8 mouse cellular contexts compared by ENCODE assay signal in genomic region chr11:104158260-104158907, GRCm38 (mm10). TPM values are rescaled to one million over a fixed set of nuclear protein-coding genes. Genes with fewer than 3 reads are reported as not detected.
DNase-seq lines count a peak whose midpoint lies in the region; ATAC-seq lines count a peak whose summit lies in the region.

No protein-coding gene starts in this region.

- peak overlapping the region; percentile 35 for H3K4me3 ChIP-seq in kidney, embryonic 16.5 days (ENCODE audit: low read length)
- peak overlapping the region; percentile 53 for H3K4me3 ChIP-seq in embryonic facial prominence, embryonic 10.5 days
- peak overlapping the region; percentile 31 for H3K4me3 ChIP-seq in hindbrain, embryonic 11.5 days (ENCODE audit: low read depth, low read length)
- H3K4me3 ChIP-seq in midbrain, embryonic 15.5 days: peak overlapping the region; percentile 43

- DNase-seq in kidney, adult 9 months: no peak
- DNase-seq in embryonic facial prominence, embryonic 10.5 days (ENCODE audit: low spot score): no peak
- no peak for DNase-seq in hindbrain, embryonic 11.5 days (ENCODE audit: low spot score)
- DNase-seq in ovary, postnatal 14 days (ENCODE audit: low spot score): no peak
- DNase-seq in c-Kit-positive CD71-positive TER-119-positive erythroid progenitor cells, embryonic 14.5 days (ENCODE audit: low spot score): no peak
- no peak for DNase-seq in spleen, postnatal 4 days (ENCODE audit: low spot score in 2 of 2)

- no peaks in the 10 kb centered on the region for H3K36me3 ChIP-seq in kidney, embryonic 16.5 days (ENCODE audit: insufficient read depth, low read length)
- H3K36me3 ChIP-seq in embryonic facial prominence, embryonic 10.5 days (replicated peaks): no peaks in the 10 kb centered on the region
- H3K36me3 ChIP-seq in hindbrain, embryonic 11.5 days (ENCODE audit: control insufficient read depth, insufficient read depth, low read length): no peaks in the 10 kb centered on the region
- H3K36me3 ChIP-seq in midbrain, embryonic 15.5 days (replicated peaks): no peaks in the 10 kb centered on the region

- WGBS in kidney, embryonic 16.5 days: 5% methylated on average over 17 of the region's 17 CpGs
- 8% methylated on average over 17 of the region's 17 CpGs for WGBS in embryonic facial prominence, embryonic 10.5 days
- 7% methylated on average over 17 of the region's 17 CpGs for WGBS in hindbrain, embryonic 11.5 days
- WGBS in midbrain, embryonic 15.5 days: 6% methylated on average over 17 of the region's 17 CpGs

- peaks cover 5% of the 10 kb centered on the region for H3K4me1 ChIP-seq in kidney, embryonic 16.5 days (ENCODE audit: insufficient read depth, low read length)
- H3K4me1 ChIP-seq in embryonic facial prominence, embryonic 10.5 days: peaks cover 31% of the 10 kb centered on the region
- H3K4me1 ChIP-seq in hindbrain, embryonic 11.5 days (replicated peaks; ENCODE audit: control insufficient read depth, insufficient read depth, low read length): peaks cover 8% of the 10 kb centered on the region; the same call in 1 of the 2 replicates
- peaks cover 23% of the 10 kb centered on the region for H3K4me1 ChIP-seq in midbrain, embryonic 15.5 days

- ATAC-seq in kidney, embryonic 16.5 days (ENCODE audit: low FRiP score, low TSS enrichment): no peak
- peak; percentile 69 for ATAC-seq in hindbrain, embryonic 11.5 days (ENCODE audit: low FRiP score)
- peak; percentile 54 for ATAC-seq in midbrain, embryonic 15.5 days (replicated peaks)

- H3K4me2 ChIP-seq in kidney, embryonic 16.5 days (replicated peaks; ENCODE audit: low read depth, low read length): peak overlapping the region; percentile 56
- peak overlapping the region; percentile 75 for H3K4me2 ChIP-seq in hindbrain, embryonic 11.5 days (replicated peaks; ENCODE audit: low read depth, low read length)
- H3K4me2 ChIP-seq in midbrain, embryonic 15.5 days: peak overlapping the region; percentile 84

- H3K9ac ChIP-seq in kidney, embryonic 16.5 days (replicated peaks; ENCODE audit: low read length): no peak overlapping the region
- H3K9ac ChIP-seq in hindbrain, embryonic 11.5 days (ENCODE audit: low read depth, low read length): peak overlapping the region; percentile 55
- H3K9ac ChIP-seq in midbrain, embryonic 15.5 days: peak overlapping the region; percentile 41

- H3K27ac ChIP-seq in kidney, embryonic 16.5 days (ENCODE audit: low read length): no peak overlapping the region
- peak overlapping the region; percentile 71 for H3K27ac ChIP-seq in embryonic facial prominence, embryonic 10.5 days (replicated peaks)
- no peak overlapping the region for H3K27ac ChIP-seq in hindbrain, embryonic 11.5 days (ENCODE audit: low read depth, low read length)
- peak overlapping the region; percentile 94 for H3K27ac ChIP-seq in midbrain, embryonic 15.5 days

- peaks cover 9% of the 10 kb centered on the region for H3K27me3 ChIP-seq in kidney, embryonic 16.5 days (ENCODE audit: insufficient read depth, low read length)
- peaks cover 48% of the 10 kb centered on the region for H3K27me3 ChIP-seq in embryonic facial prominence, embryonic 10.5 days (replicated peaks; ENCODE audit: low read depth, poor library complexity, severe bottlenecking)
- H3K27me3 ChIP-seq in hindbrain, embryonic 11.5 days (ENCODE audit: control insufficient read depth, insufficient read depth, low read length): no peaks in the 10 kb centered on the region
- H3K27me3 ChIP-seq in midbrain, embryonic 15.5 days (replicated peaks): no peaks in the 10 kb centered on the region

- H3K9me3 ChIP-seq in kidney, embryonic 16.5 days (ENCODE audit: low read length): no peaks in the 10 kb centered on the region
- H3K9me3 ChIP-seq in embryonic facial prominence, embryonic 10.5 days: no peaks in the 10 kb centered on the region
- H3K9me3 ChIP-seq in hindbrain, embryonic 11.5 days (ENCODE audit: control insufficient read depth, low read length): no peaks in the 10 kb centered on the region
- H3K9me3 ChIP-seq in midbrain, embryonic 15.5 days: no peaks in the 10 kb centered on the region

RNA-seq across cellular contexts. Expression of gene Crhr1, which starts 25.7 kb away (rescaled TPM):
- polyA plus RNA-seq in kidney, embryonic 16.5 days (2015; fragmentation: Nextera tagmentation; extraction: Ambion mirVana): 0.16 and 0.23 TPM in 2 replicates
- polyA plus RNA-seq in embryonic facial prominence, embryonic 10.5 days (2016; fragmentation: Nextera tagmentation; extraction: Ambion mirVana): 0.23 and 0.30 TPM in 2 replicates
- 0.73 and 1.1 TPM in 2 replicates for polyA plus RNA-seq in hindbrain, embryonic 11.5 days (2014; fragmentation: Nextera tagmentation; extraction: Ambion mirVana)
- polyA plus RNA-seq in midbrain, embryonic 15.5 days (2015; fragmentation: Nextera tagmentation; extraction: Ambion mirVana): 7.5 and 8.6 TPM in 2 replicates

RNA-seq across cellular contexts. Expression of gene Sppl2c, which starts 27.7 kb away (rescaled TPM):
- polyA plus RNA-seq in kidney, embryonic 16.5 days (2015; fragmentation: Nextera tagmentation; extraction: Ambion mirVana): not detected in 2 replicates
- polyA plus RNA-seq in embryonic facial prominence, embryonic 10.5 days (2016; fragmentation: Nextera tagmentation; extraction: Ambion mirVana): not detected in 2 replicates
- polyA plus RNA-seq in hindbrain, embryonic 11.5 days (2014; fragmentation: Nextera tagmentation; extraction: Ambion mirVana): not detected in 2 replicates
- polyA plus RNA-seq in midbrain, embryonic 15.5 days (2015; fragmentation: Nextera tagmentation; extraction: Ambion mirVana): not detected in 2 replicates

Comparison
In these comparisons a context has a peak if more than half of its experiments do, and no peak if none do; other contexts are left out.
1. H3K27ac ChIP-seq: peak in embryonic facial prominence, embryonic 10.5 days (single experiment) and midbrain, embryonic 15.5 days (single experiment); none in kidney, embryonic 16.5 days (single experiment) and hindbrain, embryonic 11.5 days (single experiment).
2. Peak in every context shown above with its lines, with median percentiles within 50 percentile points of each other: H3K4me2 ChIP-seq and H3K4me3 ChIP-seq.